Mouse (Mus musculus): ENCODE measurements at regions not wholly inside any gene's neighbourhood (a gene's known extent, or its start where the extent isn't known, plus 50 kb on each side); places are given as distances from the start of the nearest gene placed in this dataset.
A peak's percentile ranks its signal among the peaks of the same experiment; 100 is the strongest.

- 47% methylated on average over 5 of the region's 5 CpGs for WGBS
- H3K27ac ChIP-seq (ENCODE audit: low read depth, low read length), result no peak overlapping the region
- no peaks in the 10 kb centered on the region for H3K27me3 ChIP-seq (ENCODE audit: insufficient read depth, low read length)
- H3K4me2 ChIP-seq (ENCODE audit: low read depth, low read length, poor library complexity, severe bottlenecking), result no peak overlapping the region
- no peaks in the 10 kb centered on the region for H3K36me3 ChIP-seq (ENCODE audit: insufficient read depth, low read length)
- peak; percentile 40 for DNase-seq (ENCODE audit: low spot score)
- H3K9me3 ChIP-seq (ENCODE audit: low read length), result no peaks in the 10 kb centered on the region
- H3K4me3 ChIP-seq (ENCODE audit: low read depth, low read length), result no peak overlapping the region
- no peaks in the 10 kb centered on the region for H3K4me1 ChIP-seq (ENCODE audit: insufficient read depth, low read length)
- no peak for ATAC-seq (ENCODE audit: low FRiP score)
- H3K9ac ChIP-seq (replicated peaks; ENCODE audit: low read length, poor library complexity, severe bottlenecking), result no peak overlapping the region
- no peak for TF ChIP-seq CTCF (IDR thresholded peaks at IDR 0.05)
Measured at GRCm38 (mm10) chr9:33543301-33543700, 907.3 kb downstream of the Ets1 start.

GRCm38 (mm10) chr9:33546126-33546737 is 910.2 kb downstream of the Ets1 start:
- ATAC-seq (ENCODE audit: low FRiP score), result no peak
- no peak overlapping the region for H3K4me2 ChIP-seq (ENCODE audit: low read depth, low read length, poor library complexity, severe bottlenecking)
- H3K4me3 ChIP-seq (ENCODE audit: low read depth, low read length), result no peak overlapping the region
- H3K9ac ChIP-seq (replicated peaks; ENCODE audit: low read length, poor library complexity, severe bottlenecking), result no peak overlapping the region
- H3K27ac ChIP-seq (ENCODE audit: low read depth, low read length), result no peak overlapping the region
- H3K27me3 ChIP-seq (ENCODE audit: insufficient read depth, low read length), result no peaks in the 10 kb centered on the region
- H3K36me3 ChIP-seq (ENCODE audit: insufficient read depth, low read length), result no peaks in the 10 kb centered on the region
- no peak for DNase-seq (ENCODE audit: low spot score)
- no peaks in the 10 kb centered on the region for H3K4me1 ChIP-seq (ENCODE audit: insufficient read depth, low read length)
- WGBS, result 64% methylated on average over 4 of the region's 4 CpGs
- no peaks in the 10 kb centered on the region for H3K9me3 ChIP-seq (ENCODE audit: low read length)
- no peak for TF ChIP-seq CTCF (IDR thresholded peaks at IDR 0.05)

GRCm38 (mm10) chr9:33549395-33549794 is 913.4 kb downstream of the Ets1 start:
- ATAC-seq (ENCODE audit: low FRiP score) (no peak), DNase-seq (ENCODE audit: low spot score) (no peak)
- no peak overlapping the region for H3K27ac ChIP-seq (ENCODE audit: low read depth, low read length)
- no peak overlapping the region for H3K4me2 ChIP-seq (ENCODE audit: low read depth, low read length, poor library complexity, severe bottlenecking)
- H3K9me3 ChIP-seq (ENCODE audit: low read length), result no peaks in the 10 kb centered on the region
- TF ChIP-seq CTCF (IDR thresholded peaks at IDR 0.05), result no peak
- no peaks in the 10 kb centered on the region for H3K36me3 ChIP-seq (ENCODE audit: insufficient read depth, low read length)
- no peak overlapping the region for H3K4me3 ChIP-seq (ENCODE audit: low read depth, low read length)
- 92% methylated on average over 5 of the region's 5 CpGs for WGBS
- H3K4me1 ChIP-seq (ENCODE audit: insufficient read depth, low read length), result no peaks in the 10 kb centered on the region
- H3K27me3 ChIP-seq (ENCODE audit: insufficient read depth, low read length), result no peaks in the 10 kb centered on the region
- no peak overlapping the region for H3K9ac ChIP-seq (replicated peaks; ENCODE audit: low read length, poor library complexity, severe bottlenecking)

GRCm38 (mm10) chr9:33571990-33572389 is 913.7 kb upstream of the Kirrel3 start:
- H3K27ac ChIP-seq (ENCODE audit: low read depth, low read length), result no peak overlapping the region
- ATAC-seq (ENCODE audit: low FRiP score) (no peak), DNase-seq (ENCODE audit: low spot score) (no peak)
- no peaks in the 10 kb centered on the region for H3K27me3 ChIP-seq (ENCODE audit: insufficient read depth, low read length)
- no peak overlapping the region for H3K4me2 ChIP-seq (ENCODE audit: low read depth, low read length, poor library complexity, severe bottlenecking)
- no peaks in the 10 kb centered on the region for H3K4me1 ChIP-seq (ENCODE audit: insufficient read depth, low read length)
- no peak overlapping the region for H3K4me3 ChIP-seq (ENCODE audit: low read depth, low read length)
- H3K9me3 ChIP-seq (ENCODE audit: low read length), result no peaks in the 10 kb centered on the region
- no peak overlapping the region for H3K9ac ChIP-seq (replicated peaks; ENCODE audit: low read length, poor library complexity, severe bottlenecking)
- no peak for TF ChIP-seq CTCF (IDR thresholded peaks at IDR 0.05)
- H3K36me3 ChIP-seq (ENCODE audit: insufficient read depth, low read length), result no peaks in the 10 kb centered on the region
- 86% methylated on average over 2 of the region's 2 CpGs for WGBS

- no peak overlapping the region for H3K27ac ChIP-seq (ENCODE audit: low read depth, low read length)
- no peaks in the 10 kb centered on the region for H3K27me3 ChIP-seq (ENCODE audit: insufficient read depth, low read length)
- H3K9ac ChIP-seq (replicated peaks; ENCODE audit: low read length, poor library complexity, severe bottlenecking), result no peak overlapping the region
- no peaks in the 10 kb centered on the region for H3K4me1 ChIP-seq (ENCODE audit: insufficient read depth, low read length)
- WGBS, result 75% methylated on average over 1 of the region's 1 CpGs
- no peak overlapping the region for H3K4me2 ChIP-seq (ENCODE audit: low read depth, low read length, poor library complexity, severe bottlenecking)
- no peaks in the 10 kb centered on the region for H3K36me3 ChIP-seq (ENCODE audit: insufficient read depth, low read length)
- H3K9me3 ChIP-seq (ENCODE audit: low read length), result no peaks in the 10 kb centered on the region
- DNase-seq (ENCODE audit: low spot score) (no peak), ATAC-seq (ENCODE audit: low FRiP score) (no peak)
- H3K4me3 ChIP-seq (ENCODE audit: low read depth, low read length), result no peak overlapping the region
- TF ChIP-seq CTCF (IDR thresholded peaks at IDR 0.05), result no peak
Measured at GRCm38 (mm10) chr9:33611511-33611910, 874.2 kb upstream of the Kirrel3 start.

GRCm38 (mm10) chr9:33624378-33624777 is 861.3 kb upstream of the Kirrel3 start:
- Histone ChIP-seq H3K4me3 (ENCODE audit: low read depth, low read length) (no peak overlapping the region), H3K27me3 (ENCODE audit: insufficient read depth, low read length) (no peaks in the 10 kb centered on the region), H3K9ac (replicated peaks; ENCODE audit: low read length, poor library complexity, severe bottlenecking) (no peak overlapping the region), H3K4me2 (ENCODE audit: low read depth, low read length, poor library complexity, severe bottlenecking) (no peak overlapping the region), H3K4me1 (ENCODE audit: insufficient read depth, low read length) (no peaks in the 10 kb centered on the region), H3K36me3 (ENCODE audit: insufficient read depth, low read length) (no peaks in the 10 kb centered on the region), H3K27ac (ENCODE audit: low read depth, low read length) (no peak overlapping the region), H3K9me3 (ENCODE audit: low read length) (no peaks in the 10 kb centered on the region)
- DNase-seq (ENCODE audit: low spot score) (no peak), ATAC-seq (ENCODE audit: low FRiP score) (no peak)
- 84% methylated on average over 1 of the region's 1 CpGs for WGBS
- TF ChIP-seq CTCF (IDR thresholded peaks at IDR 0.05), result no peak
